Mouse (Mus musculus): Measurements from ENCODE around the gene Kcnk5.

The Kcnk5 gene

DNA sequence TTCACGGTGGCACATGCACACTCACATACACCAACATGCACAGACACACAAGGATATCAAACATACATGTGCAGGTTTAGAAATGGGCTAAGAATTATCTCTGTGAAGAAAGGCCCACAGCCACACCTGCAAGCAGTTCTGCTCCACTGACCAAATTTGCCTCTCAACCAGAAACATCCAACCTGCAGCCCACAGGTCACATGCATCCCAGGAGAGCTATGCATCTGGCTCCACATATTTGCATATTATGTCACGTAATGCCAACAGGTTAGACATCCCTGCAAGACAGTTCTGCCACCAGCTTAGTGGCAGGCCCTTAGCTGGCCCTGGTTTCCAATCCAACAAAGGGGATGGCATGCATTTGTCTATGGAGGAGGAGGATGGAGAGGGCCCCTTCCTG, 13.6 kb downstream of the Kcnk5 start:
- DNase-seq (ENCODE audit: low read depth, low spot score) = no peak

DNA sequence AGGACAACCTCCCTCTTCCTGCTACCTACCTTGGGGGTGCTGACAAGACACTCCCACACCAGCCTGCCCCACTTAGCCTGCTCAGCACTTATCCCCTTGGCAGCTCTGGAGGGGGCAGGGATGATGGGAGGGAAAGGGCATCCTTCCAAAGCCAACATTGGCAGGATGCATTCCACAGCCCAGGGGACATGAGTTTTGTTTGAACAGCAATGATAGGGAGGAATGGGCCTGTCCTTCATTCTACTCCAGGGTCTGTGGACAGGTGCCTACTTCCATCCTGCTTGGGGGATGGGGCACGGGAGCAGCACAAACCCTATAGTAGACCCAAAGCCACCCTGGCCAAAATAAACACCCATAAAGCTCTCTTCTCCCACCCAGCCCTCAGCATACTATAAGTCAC, 16.2 kb downstream of the Kcnk5 start:
- no peak for DNase-seq (ENCODE audit: low read depth, low spot score)

DNA sequence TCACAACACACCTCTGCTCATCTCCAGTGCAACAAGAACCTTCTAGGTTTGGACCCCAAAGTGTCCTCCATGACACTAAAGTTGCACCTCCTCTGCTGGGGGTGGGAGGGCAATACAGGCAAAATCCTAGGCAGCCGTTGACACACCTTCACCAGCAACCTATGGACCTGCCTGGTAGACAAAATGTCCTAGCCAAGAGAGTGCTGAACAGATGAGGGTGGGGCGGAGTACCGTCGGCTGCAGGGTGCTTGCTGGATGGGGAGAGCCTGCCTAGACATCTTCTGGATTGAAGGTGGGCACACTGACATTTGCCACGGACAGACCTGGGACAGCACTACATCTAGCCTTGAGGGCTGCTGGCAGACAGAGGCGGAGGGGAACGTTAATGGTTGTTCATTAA, 17.2 kb downstream of the Kcnk5 start:
- DNase-seq (ENCODE audit: low read depth, low spot score) = no peak

DNA sequence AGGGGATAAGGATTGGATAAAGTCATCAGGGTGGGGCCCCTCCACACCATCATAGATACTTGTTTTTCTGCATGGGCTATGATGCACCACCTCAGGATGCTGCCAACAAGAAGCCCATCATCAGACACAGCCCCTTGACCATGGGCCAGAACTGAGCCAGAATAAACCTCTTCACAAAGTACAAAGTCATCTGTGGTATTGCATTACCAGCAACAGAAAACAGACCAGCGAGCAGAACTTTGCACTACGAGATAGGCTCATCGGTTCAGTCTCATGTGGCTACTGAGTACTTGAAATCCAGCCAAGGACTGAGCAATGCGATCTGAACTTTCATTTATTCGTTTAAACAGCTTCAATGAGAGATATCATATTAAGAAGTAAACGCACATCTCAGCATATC, 18.9 kb downstream of the Kcnk5 start:
- no peak for DNase-seq (ENCODE audit: low read depth, low spot score)

DNA sequence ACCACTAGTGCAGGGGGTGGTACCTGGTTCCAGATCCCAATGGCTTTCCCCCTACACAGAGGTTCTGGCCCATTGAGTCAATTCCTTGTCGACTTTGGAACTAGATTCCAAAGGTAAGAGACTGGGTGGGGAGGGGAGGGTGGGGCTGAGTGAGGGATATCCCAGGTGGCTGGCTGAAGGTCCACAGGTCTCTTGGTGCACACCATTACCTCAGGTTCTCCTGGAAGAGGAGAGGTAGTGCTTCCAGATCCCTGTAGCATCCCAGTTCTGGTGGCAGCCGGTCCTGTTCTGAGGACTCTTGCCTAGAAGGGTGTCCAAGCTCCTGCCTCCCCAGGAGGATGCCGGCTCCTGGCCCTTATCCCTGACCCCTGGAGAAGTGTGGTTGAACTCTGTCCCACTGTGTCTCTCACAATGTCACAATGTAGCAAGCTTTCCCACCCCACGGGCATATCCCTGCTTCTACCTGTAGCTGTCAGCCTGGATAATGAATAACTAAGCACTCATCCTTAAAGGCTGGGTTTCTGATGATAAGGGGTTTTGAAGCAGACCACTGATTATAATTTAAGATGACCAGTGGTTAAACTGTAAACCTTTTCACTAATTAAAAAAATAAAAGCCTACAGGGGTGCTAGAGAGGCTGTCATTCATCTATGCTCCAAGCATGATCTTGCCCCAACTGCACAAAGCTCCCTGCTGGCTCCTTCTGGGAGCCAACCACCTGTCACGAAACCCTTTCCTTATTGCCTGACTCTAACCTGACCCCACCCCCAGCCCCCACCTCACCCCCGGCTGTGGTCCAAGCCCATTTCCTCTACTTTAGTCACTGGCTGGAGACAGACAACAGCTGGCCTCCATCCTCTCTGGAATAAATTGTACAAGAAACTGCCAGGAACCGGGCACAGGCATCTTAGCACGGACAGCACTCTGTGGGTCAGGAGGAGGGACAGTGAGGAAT, 22.6 kb downstream of the Kcnk5 start:
- DNase-seq (ENCODE audit: low read depth, low spot score) = no peak

DNA sequence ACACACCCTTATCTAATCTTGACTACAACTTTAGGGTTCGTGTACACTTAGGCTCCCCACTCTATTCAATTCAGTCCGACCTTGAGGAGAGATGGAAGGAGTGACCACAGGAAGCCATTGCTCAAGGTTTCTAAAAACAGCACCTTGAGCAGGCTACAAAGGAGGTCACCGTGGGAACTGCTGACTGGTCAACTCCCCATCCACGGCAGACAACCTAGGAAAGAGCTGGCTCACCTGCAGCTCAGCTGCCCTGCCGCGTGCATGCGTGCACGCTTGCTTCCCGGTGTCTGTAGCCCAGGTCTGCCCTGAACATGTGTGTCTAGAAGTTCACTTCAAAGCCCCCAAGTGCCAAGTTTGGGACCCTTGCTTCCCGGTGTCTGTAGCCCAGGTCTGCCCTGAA, 24.0 kb downstream of the Kcnk5 start:
- DNase-seq (ENCODE audit: low read depth, low spot score) = no peak

DNA sequence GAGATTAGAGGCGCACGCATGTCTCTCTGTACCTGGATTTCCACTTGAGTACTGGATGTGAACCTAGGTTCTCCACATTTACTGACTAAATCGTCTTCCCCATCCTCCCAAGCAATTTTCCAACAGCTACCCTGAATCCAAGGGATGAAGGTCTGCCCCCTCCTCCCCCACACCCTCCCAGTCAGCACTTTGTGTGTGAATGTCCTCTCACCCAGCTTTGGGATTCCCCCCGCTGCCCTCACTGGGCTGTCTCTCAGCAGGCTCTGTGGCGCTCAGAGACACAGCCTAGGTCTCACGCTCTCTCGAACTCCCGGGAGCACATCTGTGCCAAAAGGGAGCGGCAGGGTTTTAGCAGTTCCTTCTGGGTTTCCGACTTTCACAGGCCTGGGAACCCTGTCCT, 25.9 kb downstream of the Kcnk5 start:
- DNase-seq (ENCODE audit: low read depth, low spot score) = no peak

DNA sequence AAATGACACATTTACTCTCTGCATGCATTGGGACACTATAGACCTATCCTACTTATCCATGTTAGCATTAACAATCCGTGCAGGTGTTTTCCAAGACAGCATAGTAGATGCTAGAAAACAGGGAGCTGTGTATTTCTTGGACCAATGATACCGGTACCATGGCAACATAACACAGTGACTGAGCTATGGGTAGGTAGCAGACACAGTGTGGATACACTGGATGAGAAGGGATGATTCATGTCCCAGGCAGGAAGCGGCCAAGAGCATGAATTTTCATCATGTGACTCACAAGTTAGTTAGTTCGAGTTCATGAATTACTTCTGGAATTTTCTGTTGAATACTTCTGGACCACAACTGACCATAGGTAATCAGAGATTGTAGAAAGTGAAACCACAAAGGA, 26.7 kb downstream of the Kcnk5 start:
- no peak for DNase-seq (ENCODE audit: low read depth, low spot score)

DNA sequence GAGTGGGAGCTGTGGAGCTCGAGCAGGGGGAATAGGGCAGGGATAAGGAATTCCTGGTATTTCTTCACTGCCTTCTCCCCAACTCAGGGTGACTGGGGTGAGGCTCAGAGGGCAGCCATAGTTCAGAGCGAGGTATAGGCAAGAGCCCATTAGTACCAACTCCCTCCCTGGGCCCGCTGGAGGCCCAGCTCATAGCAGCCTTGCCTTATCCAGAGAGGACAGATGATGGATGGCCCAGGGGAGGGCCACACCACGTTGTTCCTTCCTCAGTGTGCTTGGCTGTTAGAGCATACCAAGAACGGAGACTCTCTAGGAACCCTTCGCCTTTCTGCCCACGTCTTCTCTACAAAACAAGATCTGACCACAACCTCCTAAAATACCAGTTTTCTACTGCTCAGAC, 27.4 kb downstream of the Kcnk5 start:
- DNase-seq (ENCODE audit: low read depth, low spot score) = no peak

DNA sequence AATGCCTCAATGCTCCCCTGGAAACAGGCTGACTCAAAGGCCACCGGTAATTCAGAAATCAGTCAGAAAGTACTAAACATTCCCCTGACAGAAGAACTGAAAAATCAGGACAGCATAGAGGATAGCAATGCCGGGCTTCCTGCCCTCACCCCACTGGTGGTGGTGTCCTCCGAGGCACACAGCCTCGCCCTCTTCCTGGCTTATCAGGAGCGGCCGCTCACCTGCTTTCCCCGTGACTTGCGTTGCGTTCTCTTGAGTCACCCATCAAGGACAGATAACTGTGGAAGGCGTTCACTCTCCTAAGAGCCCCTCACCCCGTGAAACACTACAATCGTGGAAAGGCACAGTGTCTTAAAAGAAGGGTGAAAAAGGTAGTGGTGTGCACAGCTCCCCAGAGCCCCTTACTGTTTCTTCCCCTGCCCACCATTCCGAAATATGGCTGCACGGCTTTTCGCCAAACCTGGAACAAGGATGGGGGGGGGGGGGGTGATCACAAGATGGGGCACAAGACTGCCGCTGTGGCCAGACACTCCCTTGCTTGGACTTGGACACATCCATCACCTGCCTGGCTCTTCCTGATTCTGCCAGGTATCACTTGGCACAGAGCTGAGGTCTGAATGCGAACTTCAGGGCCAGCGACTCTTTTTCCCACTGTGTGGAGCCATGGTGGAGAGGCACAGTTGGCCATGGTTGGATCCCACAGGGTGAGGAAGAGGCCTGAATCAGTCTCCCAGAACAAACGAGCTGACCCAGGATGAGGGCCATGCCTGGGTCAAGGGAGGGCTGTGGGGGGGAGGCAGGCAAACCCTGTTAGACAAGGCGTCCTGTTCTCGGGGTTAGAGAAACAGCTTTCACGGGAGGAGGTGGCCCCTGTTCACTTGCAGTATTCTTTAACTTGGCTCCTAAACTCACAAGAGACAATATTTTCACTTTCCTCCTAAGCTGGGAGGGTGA, 32.2 kb downstream of the Kcnk5 start:
- DNase-seq (ENCODE audit: low read depth, low spot score) = no peak

DNA sequence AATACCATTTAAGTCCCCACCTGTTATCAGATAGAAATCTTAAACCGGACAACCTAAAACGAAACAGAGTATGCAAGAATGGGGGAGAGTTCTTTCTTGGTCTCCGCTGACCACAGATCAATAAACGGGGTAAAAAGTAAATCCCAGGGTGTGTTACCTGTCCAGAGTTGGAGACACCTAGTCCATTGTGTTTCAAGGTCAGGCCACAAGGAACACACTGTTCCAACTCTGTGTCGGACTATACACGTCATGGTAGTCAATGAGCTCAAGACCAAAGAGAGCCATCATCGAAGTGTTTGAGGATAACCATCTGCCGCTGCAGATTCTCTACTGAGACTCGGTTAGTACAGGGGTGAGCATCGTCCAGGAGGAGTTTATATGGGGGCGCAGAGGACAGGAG, 33.1 kb downstream of the Kcnk5 start:
- DNase-seq (ENCODE audit: low read depth, low spot score) = no peak

DNA sequence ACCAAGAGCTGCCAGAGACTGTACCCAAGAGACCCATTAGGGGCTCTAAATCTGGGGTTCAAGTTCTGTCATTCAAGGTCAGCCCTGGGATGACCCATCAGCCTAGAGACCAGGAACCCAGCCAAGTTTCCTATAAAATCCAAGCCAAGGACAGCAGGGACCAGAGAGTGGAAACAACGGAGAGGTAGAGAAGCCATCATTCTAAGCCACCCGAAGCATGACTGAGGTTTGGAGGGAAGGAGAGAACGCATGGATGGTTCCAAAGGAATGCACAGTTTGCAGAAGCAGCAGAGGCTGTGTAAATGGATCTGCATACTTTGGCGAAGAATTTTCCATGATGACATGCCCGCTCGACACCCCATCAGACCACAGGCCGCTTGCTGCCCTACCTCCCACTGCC, 33.8 kb downstream of the Kcnk5 start:
- no peak for DNase-seq (ENCODE audit: low read depth, low spot score)

DNA sequence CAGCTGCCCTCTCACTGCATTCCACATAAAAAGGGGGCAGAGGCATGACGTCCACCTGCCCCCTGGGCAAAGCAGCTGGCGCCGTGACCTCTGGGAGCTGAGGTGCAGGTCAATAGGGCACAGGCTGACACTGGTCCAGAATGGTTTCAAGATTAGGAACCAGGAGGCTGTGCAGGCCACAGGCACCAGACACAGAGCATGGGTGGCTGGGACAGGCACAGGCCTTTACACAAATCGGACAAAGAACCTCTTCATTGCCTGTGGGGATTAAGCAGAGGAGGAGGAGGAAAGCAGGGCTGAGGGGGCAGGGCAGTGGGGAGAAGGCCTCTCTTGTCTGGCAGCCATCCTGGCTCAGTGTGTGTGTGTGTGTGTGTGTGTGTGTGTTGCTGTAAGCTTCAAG, 37.5 kb downstream of the Kcnk5 start:
- DNase-seq (ENCODE audit: low read depth, low spot score) = no peak

DNA sequence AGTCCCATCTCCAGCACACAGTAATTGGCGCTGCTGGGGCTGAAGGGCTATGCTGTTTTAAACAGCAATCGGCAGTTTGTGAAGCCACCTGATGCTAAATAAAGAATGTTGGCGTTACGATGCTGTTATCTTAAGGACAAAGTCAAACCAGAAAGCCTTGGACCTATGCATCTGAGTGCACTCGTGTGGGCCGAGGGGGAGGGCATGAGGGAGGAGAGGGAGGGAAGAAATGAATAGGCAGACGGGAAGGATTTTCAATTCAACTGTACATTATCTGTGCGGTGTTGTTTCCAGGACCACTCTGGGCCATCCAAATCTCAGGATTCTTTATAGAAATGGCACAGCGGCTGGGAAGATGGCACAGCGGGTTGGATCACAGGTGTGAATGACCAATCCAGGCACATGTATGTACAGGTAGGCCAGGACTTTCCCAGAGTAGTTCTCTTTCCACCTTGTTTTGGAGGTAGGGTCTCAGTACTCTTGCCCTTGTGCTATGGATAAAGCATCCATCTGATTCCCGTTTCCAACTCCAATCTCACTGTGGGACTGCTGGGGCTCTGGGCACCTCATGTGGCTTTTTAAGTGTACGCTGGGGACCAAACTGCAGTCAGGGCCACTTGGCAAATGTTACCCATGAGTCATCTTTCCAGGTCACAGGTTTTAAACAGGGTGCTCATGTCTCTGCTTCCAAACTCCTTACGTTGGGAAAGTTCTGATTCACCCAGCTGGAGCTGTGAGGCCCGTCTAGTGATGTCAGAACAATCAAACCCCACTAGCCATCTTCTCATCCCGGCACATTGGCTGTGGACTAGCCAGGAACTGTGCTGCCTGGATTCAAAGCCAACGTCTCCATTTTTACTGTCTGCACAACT, 42.9 kb downstream of the Kcnk5 start, which contains the start of gene Saysd1:
Gene Saysd1 (minus strand): TSS at position 51 of the 872 bp plus-strand sequence.
- no peak for DNase-seq (ENCODE audit: low read depth, low spot score)

DNA sequence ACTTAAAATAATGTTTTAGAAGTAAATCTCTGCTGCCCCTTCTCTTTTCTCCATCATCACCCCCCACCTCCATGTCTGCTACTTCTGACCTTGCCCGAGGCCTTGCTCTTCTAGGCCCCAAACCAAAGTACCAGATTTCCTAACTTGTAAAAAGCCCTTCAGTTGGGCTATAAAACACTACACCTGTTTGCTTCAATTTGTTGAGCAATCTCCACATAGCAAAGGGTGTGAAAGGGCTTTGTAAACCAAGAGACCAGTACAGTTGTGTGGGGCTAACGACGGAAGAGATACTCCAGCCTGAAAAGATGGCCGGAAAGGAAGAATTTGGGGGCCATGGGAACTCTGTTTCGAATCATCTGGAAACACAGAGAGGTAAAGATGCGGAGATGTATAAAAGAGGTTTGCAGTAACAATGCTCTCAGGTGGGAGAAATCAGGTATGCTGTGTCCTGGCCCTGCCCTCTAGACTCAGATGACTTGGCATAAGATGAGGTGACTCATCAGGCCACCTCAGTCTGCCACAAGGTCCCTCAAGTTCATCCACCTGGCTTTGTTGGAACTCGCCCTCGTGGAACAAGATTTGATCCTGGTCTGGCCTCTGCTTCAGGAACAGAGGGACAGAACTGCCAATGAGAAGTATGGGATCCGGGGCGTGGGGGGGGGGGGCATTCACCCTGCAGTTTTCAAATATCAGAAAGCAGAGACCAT, 46.5 kb downstream of the Kcnk5 start:
- DNase-seq (ENCODE audit: low read depth, low spot score) = no peak

DNA sequence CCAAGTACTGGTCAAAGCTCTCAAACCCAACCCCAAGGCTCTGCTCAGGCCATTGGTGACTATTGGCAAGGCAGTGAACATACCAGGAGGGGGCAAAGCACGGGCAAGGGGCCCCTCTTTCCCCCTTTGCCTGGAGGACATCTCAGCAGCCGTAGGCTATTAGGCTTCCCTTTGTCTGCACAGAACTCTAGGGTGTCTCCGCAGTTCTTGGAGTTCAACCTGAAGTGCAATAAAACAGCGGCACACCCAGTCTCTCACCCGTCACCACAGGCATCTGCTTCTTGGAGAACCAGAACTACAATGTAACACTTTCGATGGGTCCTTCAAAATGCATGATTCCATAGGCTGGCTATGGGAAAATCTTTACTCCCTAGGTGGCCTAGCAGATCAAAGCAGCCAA, 53.4 kb downstream of the Kcnk5 start:
- DNase-seq (ENCODE audit: low read depth, low spot score) = no peak

DNA sequence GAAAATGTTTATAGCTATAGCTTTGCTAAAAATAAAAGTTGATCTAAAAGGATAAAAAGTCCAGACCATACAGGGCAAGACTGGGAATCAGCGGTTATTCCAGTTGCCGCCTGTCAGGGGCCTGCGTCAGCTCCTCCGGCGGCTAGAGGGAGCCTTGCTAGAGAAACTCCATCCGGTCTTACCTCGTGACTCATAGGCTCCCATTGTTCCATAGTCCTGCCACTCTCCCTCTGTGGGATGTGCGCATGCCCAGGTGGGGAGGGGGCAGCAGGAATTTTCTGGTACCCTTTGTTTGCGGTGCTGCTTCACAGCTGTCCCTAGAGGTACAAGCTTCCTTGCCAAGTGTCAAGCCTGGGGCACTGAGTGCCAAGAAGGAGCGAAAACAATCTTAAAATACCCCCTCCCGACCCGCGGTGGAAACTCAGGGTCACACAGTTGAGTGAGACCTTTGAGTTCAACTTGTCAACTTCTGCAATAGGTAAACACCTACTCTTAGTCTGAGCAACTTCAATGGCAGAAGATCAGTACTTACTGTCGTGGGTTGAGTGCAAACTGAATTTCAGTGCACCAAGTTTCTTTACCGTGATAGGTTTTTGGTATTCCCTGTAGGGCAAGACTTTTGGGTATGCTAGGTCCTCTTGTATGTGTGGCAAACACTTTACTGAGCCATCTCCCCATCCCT, 54.1 kb downstream of the Kcnk5 start:
- no peak for DNase-seq (ENCODE audit: low read depth, low spot score)

DNA sequence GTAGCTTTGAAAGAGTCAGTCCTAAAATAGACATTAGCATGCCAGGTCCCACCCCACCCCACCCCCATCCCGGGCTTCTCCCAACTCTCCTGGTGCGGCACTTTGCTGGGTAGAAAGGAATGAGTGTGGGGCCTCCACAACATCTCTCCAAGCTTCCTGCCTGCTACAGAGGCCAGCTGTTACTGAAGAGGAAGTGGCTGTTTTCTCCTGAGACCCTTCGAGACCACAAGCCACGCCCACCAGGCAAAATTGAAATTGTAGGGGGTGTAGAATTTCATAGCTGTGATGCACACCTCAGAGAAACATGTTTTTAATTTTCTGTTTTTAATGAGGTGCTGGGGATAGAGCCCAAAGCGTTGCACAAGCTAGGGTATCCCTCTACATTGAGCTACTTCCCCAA, 60.7 kb downstream of the Kcnk5 start:
- no peak for DNase-seq (ENCODE audit: low read depth, low spot score)

DNA sequence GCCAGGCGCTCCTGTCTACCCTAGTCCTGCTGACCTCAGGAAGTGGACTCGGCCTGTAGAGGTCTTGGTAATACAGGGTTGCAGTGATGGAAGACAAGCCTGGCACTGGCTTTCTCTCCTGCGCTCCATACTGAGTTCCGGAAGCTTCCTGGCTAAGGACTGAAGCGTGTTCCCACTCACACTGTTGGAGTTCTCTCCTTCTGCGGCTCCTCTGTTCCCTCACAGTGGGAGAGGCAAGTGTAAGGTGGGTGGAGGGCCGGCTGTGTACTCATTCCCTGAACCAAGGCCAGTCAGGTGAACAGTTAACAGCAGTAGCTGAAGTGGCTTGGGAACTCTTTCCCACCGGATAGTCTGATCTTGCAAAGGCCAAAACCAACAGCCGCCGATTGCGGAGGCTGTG, 61.6 kb downstream of the Kcnk5 start:
- no peak for DNase-seq (ENCODE audit: low read depth, low spot score)

DNA sequence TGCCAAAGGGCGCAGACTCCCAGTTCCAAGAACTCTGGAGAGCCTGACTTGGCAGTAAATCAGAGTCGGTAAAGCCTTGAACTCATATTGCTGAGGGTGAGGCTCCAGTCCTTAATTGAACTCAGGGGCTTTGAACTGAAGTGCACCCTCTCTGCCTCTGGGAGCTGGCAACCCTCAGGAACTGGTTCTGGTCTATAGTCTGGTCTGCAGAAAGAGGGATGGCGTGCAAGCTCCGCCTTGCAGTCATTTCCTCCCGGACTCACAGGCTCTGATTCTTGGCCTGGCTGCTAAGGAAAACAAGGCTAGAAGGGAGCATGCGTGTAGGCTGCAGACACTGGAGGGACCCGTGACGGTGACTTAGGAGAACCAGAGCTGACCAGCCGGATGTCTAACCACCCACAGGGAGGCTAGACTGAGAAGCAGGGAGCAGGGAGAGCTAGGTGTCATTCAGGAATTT, 65.4 kb downstream of the Kcnk5 start:
- no peak for DNase-seq (ENCODE audit: low read depth, low spot score)

Measured in c-Kit-negative CD71-positive TER-119-positive erythroid progenitor cells, embryonic 14.5 days (primary cell).